Mouse (Mus musculus) G1E-ER4 (cell line): ENCODE results near the gene Spesp1. TPM values are rescaled to one million over a fixed set of nuclear protein-coding genes. Genes with fewer than 3 reads are reported as not detected.

Source experiments
- GATA1 ChIP-seq: IDR thresholded peaks from one replicate; pipeline ENCODE4 v1.8.0; 2012; ENCODE audit warnings: low read length, inconsistent platforms
- polyA plus RNA-seq: library from polyadenylated mRNA; stranded (reverse); fragments of >175 nt; gene quantifications from 2 replicates; pipeline ENCODE4 v1.2.3, GENCODE M21; 2012

Spesp1 gene
- polyA plus RNA-seq, 1 experiment, result not detected

DNA sequence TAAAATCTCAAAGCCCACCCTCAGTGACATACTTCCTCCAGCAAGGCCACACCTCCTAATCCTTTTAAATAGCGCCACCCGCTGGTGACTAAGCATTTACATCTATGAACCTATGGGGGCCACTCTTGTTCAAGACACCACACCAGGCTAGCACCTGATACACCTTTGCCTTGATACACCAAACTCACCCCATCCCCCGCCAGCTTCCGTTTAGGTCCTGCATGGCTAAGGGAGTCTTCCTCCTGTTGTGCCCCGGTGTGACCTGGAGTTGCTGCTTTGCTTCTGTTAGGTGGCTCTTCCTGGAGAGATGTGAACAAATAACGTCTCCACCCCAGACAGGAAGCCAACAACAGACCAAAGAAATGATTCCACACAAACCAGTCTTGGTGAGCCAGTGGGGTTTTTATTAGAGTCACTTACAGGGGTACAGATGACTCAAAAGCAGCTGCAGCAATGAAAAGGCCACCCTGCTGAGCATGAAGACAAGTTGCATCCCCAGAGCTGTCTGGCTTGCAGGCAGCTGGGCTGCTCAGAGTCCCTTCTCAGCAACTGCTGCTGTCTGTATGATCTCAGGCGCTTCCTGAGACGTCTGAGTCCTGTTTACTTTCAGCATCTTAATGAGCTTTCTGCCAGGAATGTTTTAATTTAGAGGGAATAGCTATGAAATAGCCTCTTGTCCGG, 26.0 kb downstream of the Spesp1 start:
- no peak for TF ChIP-seq GATA1

DNA sequence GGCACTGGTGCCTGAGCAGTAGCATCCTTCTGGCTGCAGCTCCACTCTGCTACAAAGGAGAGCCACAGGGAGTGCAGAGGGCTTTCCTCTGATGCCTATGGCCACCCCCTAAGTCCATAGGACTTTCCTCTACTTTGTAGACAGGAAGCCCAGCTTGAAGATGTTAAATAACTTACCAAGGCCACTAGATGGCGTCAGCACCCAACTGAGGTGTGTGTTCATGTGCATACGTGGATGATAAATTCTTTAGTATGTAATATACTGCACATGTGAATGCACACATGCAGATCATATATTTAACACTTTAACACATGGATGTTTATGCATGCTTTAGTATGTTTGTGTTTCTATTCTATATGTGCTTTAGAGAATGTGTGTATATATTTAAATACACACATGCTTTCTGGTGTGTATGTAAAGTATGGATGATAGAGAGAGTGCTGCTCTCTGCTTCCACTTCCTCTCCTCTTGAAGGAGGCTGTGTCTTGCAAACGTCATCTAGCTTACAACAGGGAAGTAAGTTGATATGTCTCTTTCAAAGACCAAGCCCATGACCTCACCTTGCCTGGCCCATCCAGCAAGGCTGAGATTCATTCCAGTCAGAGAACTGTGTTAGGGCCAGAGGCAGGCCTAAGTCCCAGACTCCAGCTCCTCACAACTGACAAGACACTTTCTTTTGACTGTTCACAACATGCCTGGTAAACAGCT, 28.1 kb downstream of the Spesp1 start:
- TF ChIP-seq GATA1, result no peak

GRCm38 (mm10) chr9:62250296-62250695, 31.7 kb downstream of the Spesp1 start:
- no peak for TF ChIP-seq GATA1

DNA sequence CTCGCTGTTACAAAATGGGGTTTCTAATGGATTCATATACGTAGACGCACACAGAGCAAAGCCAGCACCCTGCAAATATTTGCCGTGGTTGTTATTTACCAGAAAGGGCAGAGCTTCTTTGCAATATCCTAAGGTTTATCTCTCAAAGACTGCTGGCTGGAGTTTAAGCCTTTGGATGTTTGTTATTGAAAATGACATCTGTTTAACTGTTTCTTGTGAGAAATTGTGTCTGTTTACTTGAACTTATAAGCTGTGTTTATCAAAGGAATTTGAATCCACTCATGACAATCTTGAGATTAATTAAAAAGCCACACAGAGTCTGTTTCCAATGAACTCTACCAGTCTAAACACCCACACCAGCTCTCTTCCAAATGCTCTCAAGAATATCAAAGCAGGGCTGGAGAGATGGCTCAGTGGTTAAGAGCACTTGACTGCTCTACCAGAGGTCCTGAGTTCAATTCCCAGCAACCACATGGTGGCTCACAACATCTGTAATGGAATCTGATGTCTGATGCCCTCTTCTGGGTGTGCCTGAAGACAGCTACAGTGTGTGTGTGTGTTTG, 35.5 kb downstream of the Spesp1 start:
- TF ChIP-seq GATA1, result no peak

DNA sequence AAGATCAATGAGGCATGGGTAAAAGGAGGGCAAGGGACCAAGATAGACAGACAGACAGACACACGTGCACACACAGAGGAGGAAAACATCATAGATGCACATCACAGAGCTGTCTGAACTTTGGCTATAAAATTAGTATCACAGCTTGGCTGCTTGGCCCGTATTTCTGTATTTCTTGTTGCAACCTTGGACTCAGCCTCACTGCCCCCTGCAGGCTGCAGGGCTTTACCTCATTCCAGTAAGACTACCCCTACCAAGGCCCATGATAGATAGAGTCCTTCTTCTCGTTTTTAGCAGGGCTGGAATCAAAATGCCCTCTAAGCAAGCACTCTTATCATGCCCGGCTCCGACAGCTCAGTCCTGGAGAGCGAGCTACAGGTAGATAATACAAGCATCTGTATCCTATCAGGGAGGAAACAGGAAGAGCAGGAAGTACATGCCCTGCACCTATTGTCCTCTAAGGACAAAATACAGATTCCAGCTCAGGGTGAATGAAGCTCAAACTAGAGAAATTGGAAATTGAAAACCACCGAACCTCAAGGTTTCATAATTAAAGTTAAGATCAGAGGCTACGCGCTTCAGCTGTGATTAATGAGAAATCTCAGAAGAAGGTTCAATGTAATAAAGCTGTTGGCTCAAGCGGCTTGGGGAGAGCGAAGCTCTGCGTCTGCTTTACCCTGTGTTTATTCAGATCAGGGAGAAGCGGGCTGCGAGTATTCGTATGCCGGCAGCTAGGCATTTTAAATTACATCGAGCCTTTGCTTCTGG, 36.2 kb downstream of the Spesp1 start:
- no peak for TF ChIP-seq GATA1

DNA sequence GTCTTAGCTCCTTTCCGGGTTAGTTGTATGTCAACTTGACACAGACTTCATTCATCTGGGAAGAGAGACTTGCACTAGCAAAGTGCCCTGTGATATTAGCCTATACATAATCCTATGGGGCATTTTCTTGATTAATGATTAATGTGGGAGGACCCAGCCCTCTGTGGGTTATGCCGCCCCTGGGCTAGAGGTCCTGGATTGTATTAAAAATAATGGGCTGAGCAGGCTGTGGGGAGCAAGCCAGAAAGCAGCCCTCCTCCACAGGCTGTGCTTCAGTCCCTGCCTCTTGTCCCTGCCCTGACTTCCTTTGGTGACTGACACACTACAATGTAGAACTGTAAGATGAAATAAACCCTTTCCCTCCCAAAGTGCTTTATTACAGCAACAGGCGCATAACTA, 37.4 kb downstream of the Spesp1 start:
- no peak for TF ChIP-seq GATA1

GRCm38 (mm10) chr9:62243991-62244611, 37.9 kb downstream of the Spesp1 start:
- TF ChIP-seq GATA1, result no peak

- no peak for TF ChIP-seq GATA1
Observed at GRCm38 (mm10) chr9:62240036-62240435, 42.0 kb downstream of the Spesp1 start.

GRCm38 (mm10) chr9:62237381-62237980, 44.5 kb downstream of the Spesp1 start:
- TF ChIP-seq GATA1, result no peak

- no peak for TF ChIP-seq GATA1
Observed at GRCm38 (mm10) chr9:62235501-62235900, 46.5 kb downstream of the Spesp1 start.

DNA sequence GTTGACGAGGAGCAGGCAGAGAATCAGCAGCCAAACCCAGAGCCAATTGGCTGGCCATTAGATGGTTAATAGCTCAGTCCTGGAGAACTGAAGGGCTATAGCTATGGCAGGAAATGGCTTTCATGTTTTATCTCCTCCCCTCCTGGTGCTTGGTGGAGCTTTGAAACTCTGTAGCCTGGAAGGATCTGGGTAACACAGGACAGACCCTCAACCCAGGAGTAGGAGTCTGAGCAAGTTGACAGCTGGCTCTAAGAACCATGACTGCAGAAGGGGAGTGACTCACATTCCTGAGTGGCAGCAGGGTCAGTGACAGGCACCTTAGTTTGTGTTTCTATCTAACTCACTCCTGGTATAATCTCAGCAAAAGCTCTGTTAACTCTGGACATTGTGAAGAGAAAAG, 49.4 kb downstream of the Spesp1 start:
- TF ChIP-seq GATA1, result no peak

GRCm38 (mm10) chr9:62231046-62231445, 51.0 kb downstream of the Spesp1 start:
- no peak for TF ChIP-seq GATA1

- TF ChIP-seq GATA1, result no peak
Observed at GRCm38 (mm10) chr9:62229985-62230384, 52.0 kb downstream of the Spesp1 start.

DNA sequence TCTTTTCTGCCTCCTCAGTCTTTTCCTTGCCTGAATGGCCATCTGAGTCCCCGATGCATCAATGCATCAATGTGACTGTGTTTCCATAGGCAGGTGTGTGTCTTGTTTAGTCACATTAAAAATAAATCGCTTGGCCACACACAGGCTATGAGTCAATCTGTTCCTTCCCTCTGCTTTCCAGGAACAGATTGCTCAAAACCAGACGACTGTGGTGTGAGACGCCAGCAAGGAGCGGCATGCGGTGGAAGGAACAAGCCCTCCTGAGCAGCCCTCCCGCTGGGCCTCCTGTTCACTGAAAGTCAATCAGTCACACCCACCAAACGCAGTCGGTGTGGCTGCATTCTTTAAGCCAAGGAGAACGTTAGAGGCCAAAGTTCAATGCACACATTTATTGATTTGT, 59.5 kb downstream of the Spesp1 start:
- no peak for TF ChIP-seq GATA1

- TF ChIP-seq GATA1, result no peak
Observed at GRCm38 (mm10) chr9:62222029-62222428, 60.0 kb downstream of the Spesp1 start.

Other genes with a start within 250 kb of the Spesp1 start
- gene Glce, start 159.6 kb downstream of the Spesp1 start, polyA plus RNA-seq, result 4.6 and 6.6 TPM in 2 replicates
- 317 and 453 TPM in 2 replicates for gene Anp32a, start 59.1 kb upstream of the Spesp1 start, polyA plus RNA-seq